Mouse (Mus musculus): ENCODE results near the gene Haus8.
"Not testable (repeated sequence)": the region's sequence is repeated elsewhere in the genome, so short reads cannot be mapped to it uniquely, and the experiment has no call there.

Gene Haus8

GRCm38 (mm10) chr8:71286223-71286622, 13.5 kb upstream of the Haus8 start:
- not testable (repeated sequence) for DNase-seq (ENCODE audit: low read depth, low spot score)

- no peak for DNase-seq (ENCODE audit: low read depth, low spot score)
These were observed 9.9 kb upstream of the Haus8 start for GRCm38 (mm10) chr8:71282621-71283020.

- DNase-seq (ENCODE audit: low read depth, low spot score) = not testable (repeated sequence)
These were observed 9.0 kb upstream of the Haus8 start for GRCm38 (mm10) chr8:71281731-71282130.

- not testable (repeated sequence) for DNase-seq (ENCODE audit: low read depth, low spot score)
These were observed 6.7 kb upstream of the Haus8 start for GRCm38 (mm10) chr8:71279409-71279808.

GRCm38 (mm10) chr8:71276166-71276565, 3.4 kb upstream of the Haus8 start:
- DNase-seq (ENCODE audit: low read depth, low spot score) = no peak

GRCm38 (mm10) chr8:71274478-71274877, 1.7 kb upstream of the Haus8 start:
- DNase-seq (ENCODE audit: low read depth, low spot score) = no peak

- peak; percentile 57 for DNase-seq (ENCODE audit: low read depth, low spot score)
These were observed 397 bp upstream of the Haus8 start for GRCm38 (mm10) chr8:71273151-71273510.

- no peak for DNase-seq (ENCODE audit: low read depth, low spot score)
These were observed 1.1 kb downstream of the Haus8 start for GRCm38 (mm10) chr8:71271630-71272029.

GRCm38 (mm10) chr8:71268286-71268685, 4.4 kb downstream of the Haus8 start:
- not testable (repeated sequence) for DNase-seq (ENCODE audit: low read depth, low spot score)

- no peak for DNase-seq (ENCODE audit: low read depth, low spot score)
These were observed 5.0 kb downstream of the Haus8 start for GRCm38 (mm10) chr8:71267690-71268089.

- DNase-seq (ENCODE audit: low read depth, low spot score) = peak; percentile 89
These were observed 11.5 kb downstream of the Haus8 start for GRCm38 (mm10) chr8:71261234-71261633.

- DNase-seq (ENCODE audit: low read depth, low spot score) = no peak
These were observed 16.0 kb downstream of the Haus8 start for GRCm38 (mm10) chr8:71256545-71257232.

GRCm38 (mm10) chr8:71248203-71248602, 24.5 kb downstream of the Haus8 start:
- DNase-seq (ENCODE audit: low read depth, low spot score) = peak; percentile 2

- DNase-seq (ENCODE audit: low read depth, low spot score) = no peak
These were observed 30.0 kb downstream of the Haus8 start for GRCm38 (mm10) chr8:71242757-71243156.

- DNase-seq (ENCODE audit: low read depth, low spot score) = no peak
These were observed 48.2 kb downstream of the Haus8 start for GRCm38 (mm10) chr8:71224560-71224959.

- not testable (repeated sequence) for DNase-seq (ENCODE audit: low read depth, low spot score)
These were observed 58.5 kb downstream of the Haus8 start for GRCm38 (mm10) chr8:71214266-71214665.

- not testable (repeated sequence) for DNase-seq (ENCODE audit: low read depth, low spot score)
These were observed 67.2 kb downstream of the Haus8 start for GRCm38 (mm10) chr8:71205541-71205967.
